Mouse (Mus musculus) embryonic facial prominence, embryonic 12.5 days (tissue): Measurements from ENCODE around the gene Gm43720. TPM values are rescaled to one million over a fixed set of nuclear protein-coding genes. Genes with fewer than 3 reads are reported as not detected.
A peak's percentile ranks its signal among the peaks of the same experiment; 100 is the strongest.

Experiments used
- ATAC-seq: fragments of 200-750 bp; cut with Nextera tagmentation; 2 replicates; pipeline ENCODE4 v1.8.0; 2017; ENCODE audit not compliant: insufficient number of reproducible peaks, insufficient read depth, low FRiP score, low TSS enrichment
- H3K27ac ChIP-seq: fragments of 300-500 bp; sonication (generic); 2 replicates; pipeline ENCODE4 v1.5.1; 2016; ENCODE audit warnings: mild to moderate bottlenecking
- H3K27me3 ChIP-seq: fragments of 300-500 bp; sonication (generic); 2 replicates; pipeline ENCODE4 v1.6.1; 2016; ENCODE audit warnings: mild to moderate bottlenecking, moderate library complexity
- H3K36me3 ChIP-seq: fragments of 300-500 bp; sonication (generic); 2 replicates; pipeline ENCODE4 v1.6.1; 2016; ENCODE audit warnings: mild to moderate bottlenecking
- H3K4me1 ChIP-seq: fragments of 300-500 bp; sonication (generic); 2 replicates; pipeline ENCODE4 v1.6.1; 2016
- H3K4me2 ChIP-seq: fragments of 300-500 bp; sonication (generic); replicated peaks from 2 replicates; pipeline ENCODE4 v1.6.1; 2016; ENCODE audit warnings: mild to moderate bottlenecking, moderate library complexity
- H3K4me3 ChIP-seq: fragments of 300-500 bp; sonication (generic); 2 replicates; pipeline ENCODE4 v1.5.1; 2016; ENCODE audit warnings: mild to moderate bottlenecking
- H3K9ac ChIP-seq: fragments of 300-500 bp; sonication (generic); 2 replicates; pipeline ENCODE4 v1.6.1; 2016; ENCODE audit warnings: mild to moderate bottlenecking, moderate library complexity
- H3K9me3 ChIP-seq: fragments of 300-500 bp; sonication (generic); 2 replicates; pipeline ENCODE4 v1.6.1; 2016; ENCODE audit warnings: mild to moderate bottlenecking, moderate library complexity
- WGBS: fragments of 180-500 bp; shearing (Covaris S2); methylation state at CpG from one replicate; pipeline ENCODE4 v1.1.7; 2016; 5-methylcytosine and 5-hydroxymethylcytosine counted together
- polyA plus RNA-seq: library from polyadenylated mRNA; unstranded; fragments of >200 nt; fragmentation: Nextera tagmentation; extraction: Ambion mirVana; gene quantifications from 2 replicates; pipeline ENCODE4 v1.2.1, GENCODE M21; 2016

Gm43720 gene
- polyA plus RNA-seq: 0.23 TPM in 1 of 2 replicates, not detected in the other

DNA sequence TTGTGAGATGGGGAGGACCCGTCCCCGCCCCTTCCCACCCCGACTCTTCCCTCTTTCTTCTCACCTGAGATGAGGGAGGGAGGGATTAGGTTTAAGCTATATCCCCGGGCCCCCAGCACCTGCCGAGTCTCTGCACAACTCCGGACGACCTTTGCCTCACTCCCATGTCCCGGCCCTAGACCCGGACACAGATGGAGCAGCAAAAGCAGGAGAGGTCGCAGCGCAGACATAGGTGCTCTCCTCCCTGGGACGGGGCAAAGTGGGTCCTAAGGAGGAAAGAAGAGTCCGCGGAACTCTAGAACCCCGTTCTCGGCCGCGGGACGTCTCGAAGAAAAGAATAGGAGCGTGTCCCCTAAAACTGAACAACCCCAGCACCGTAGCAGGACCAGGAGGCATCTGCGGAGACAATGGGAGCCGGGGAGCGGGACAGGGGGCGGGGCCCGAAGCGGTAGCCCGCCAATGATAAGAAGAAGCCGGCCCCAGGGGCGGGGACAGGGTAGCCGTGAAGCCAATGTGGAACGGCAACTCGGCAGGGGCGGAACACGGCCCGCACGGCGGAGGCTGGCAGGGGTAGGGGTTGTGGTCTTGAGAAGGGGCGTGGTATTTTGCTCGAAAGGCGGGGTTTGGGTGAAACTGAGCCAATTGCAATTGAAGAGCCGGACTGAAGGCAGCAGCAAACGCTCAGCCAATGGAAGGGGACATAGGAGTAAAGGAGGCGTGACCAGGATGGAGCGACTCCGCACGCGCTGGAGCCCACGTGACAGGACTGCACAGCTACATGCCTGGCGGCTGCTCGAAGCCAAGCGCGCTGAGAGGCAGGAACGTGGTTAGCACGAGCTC is at the start of gene Gm43720, which contains the start of the genes Gpc2 and Stag3:
Gene Gm43720, minus strand, starts transcription at position 374 of the 840 bp plus-strand sequence.
Gene Gpc2, minus strand, starts transcription at position 421 of the 840 bp plus-strand sequence.
Gene Stag3, plus strand, starts transcription at position 656 of the 840 bp plus-strand sequence.
- Histone ChIP-seq H3K27me3 (no peaks in the 10 kb centered on the region), H3K27ac (0 out of 2 replicates have a peak within 1 kb of the TSS, but pooled peaks have one; percentile 30), H3K9me3 (no peaks in the 10 kb centered on the region; the same call in 1 of the 2 replicates), H3K4me1 (peaks cover 41% of the 10 kb centered on the region), H3K4me3 (peak within 1 kb of the TSS; percentile 59), H3K4me2 (peak within 1 kb of the TSS; percentile 90), H3K9ac (peak within 1 kb of the TSS; percentile 64), H3K36me3 (peaks cover 30% of the 10 kb centered on the region)
- ATAC-seq: peak; percentile 99
- WGBS: 2% methylated on average over 56 of the region's 56 CpGs

DNA sequence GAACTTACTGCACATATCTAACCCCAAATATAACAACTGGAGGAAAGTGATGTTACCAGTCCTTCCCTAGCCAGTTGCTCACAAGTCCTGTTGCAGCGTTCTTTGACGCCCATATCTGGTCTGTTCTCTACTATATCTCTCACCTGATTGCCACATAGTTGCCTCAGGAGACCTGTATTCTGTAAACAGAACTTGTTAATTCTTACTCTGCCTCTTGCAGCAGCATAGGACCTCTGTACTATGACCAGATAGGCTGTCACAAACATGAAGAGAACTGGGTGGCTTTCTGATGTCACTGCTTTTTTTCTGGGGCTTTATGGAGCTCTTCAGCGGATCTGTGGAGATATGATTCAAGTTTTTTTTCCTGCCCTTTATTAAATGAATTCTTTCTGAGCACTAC is 33.0 kb upstream of the Gm43720 start:
- H3K4me2 ChIP-seq: no peak overlapping the region
- H3K27ac ChIP-seq: no peak overlapping the region
- no peak overlapping the region for H3K4me3 ChIP-seq
- H3K27me3 ChIP-seq: no peaks in the 10 kb centered on the region
- H3K9me3 ChIP-seq: no peaks in the 10 kb centered on the region
- 89% methylated on average over 3 of the region's 3 CpGs for WGBS
- no peak overlapping the region for H3K9ac ChIP-seq
- H3K36me3 ChIP-seq: no peaks in the 10 kb centered on the region
- no peaks in the 10 kb centered on the region for H3K4me1 ChIP-seq
- ATAC-seq: no peak

DNA sequence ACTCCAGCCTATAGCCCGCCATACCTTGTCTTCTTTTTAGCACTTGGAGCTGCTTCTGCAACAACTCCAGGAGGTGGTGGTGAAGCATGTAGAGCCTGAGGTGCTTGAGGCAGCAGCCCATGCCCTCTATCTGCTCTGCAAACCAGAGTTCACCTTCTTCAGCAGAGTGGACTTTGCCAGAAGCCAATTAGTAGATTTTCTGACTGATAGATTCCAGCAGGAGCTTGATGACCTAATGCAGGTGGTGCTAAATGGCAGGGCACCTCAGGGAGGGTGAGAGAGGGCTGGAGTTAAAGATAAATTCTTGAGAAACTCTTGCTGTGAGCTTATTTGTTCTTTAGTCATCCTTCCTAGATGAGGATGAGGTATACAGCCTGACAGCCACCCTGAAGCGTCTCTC is 19.9 kb upstream of the Gm43720 start:
- H3K4me1 ChIP-seq: no peaks in the 10 kb centered on the region
- no peak for ATAC-seq
- 83% methylated on average over 2 of the region's 2 CpGs for WGBS
- no peak overlapping the region for H3K27ac ChIP-seq
- no peaks in the 10 kb centered on the region for H3K36me3 ChIP-seq
- no peak overlapping the region for H3K9ac ChIP-seq
- no peak overlapping the region for H3K4me3 ChIP-seq
- H3K9me3 ChIP-seq: no peaks in the 10 kb centered on the region
- H3K27me3 ChIP-seq: no peaks in the 10 kb centered on the region
- H3K4me2 ChIP-seq: no peak overlapping the region

DNA sequence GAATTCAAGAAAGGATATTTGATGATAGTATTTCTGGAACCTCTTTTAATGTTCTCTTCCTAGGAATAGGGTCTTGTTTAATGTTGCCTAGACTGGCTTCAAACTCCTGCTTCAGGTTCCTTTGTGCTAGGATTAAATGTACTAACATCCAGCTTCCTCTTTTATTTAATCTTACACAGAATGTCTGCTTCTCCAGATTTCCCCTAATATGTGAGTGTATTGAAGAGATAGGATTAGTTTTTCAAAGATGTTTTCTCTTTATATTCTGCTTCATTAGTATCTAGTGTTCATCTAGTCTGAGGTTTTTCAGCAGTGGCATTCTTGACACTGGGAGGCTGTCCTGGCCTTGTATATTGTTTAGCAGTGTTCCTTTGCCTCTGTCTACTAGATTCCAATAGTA is 14.4 kb upstream of the Gm43720 start:
- no peak overlapping the region for H3K9ac ChIP-seq
- H3K4me1 ChIP-seq: no peaks in the 10 kb centered on the region
- no peak for ATAC-seq
- no peak overlapping the region for H3K4me2 ChIP-seq
- H3K9me3 ChIP-seq: no peaks in the 10 kb centered on the region
- H3K27me3 ChIP-seq: no peaks in the 10 kb centered on the region
- H3K27ac ChIP-seq: no peak overlapping the region
- no peaks in the 10 kb centered on the region for H3K36me3 ChIP-seq
- no peak overlapping the region for H3K4me3 ChIP-seq

DNA sequence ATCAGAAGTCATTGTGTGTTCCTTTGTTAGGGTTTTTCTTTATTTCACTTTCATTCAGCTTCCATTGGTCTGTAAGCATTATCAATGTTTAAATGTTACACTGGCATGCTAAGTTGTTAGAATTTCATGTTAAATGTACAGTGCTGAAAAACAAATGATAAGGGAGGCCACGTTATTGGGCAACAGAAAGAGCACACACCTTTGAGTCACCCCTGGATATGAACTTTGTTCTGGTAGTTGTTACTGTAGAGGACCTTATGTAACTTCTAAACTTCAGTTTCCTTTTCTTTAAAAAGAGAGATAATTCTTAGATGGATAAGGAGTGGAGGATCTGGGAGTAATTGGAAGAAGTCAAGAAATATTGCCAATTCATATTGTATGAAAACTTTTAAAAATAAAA is 11.9 kb upstream of the Gm43720 start:
- Histone ChIP-seq H3K4me1 (no peaks in the 10 kb centered on the region), H3K9ac (no peak overlapping the region), H3K27me3 (no peaks in the 10 kb centered on the region), H3K27ac (no peak overlapping the region), H3K36me3 (no peaks in the 10 kb centered on the region), H3K4me3 (no peak overlapping the region), H3K9me3 (no peaks in the 10 kb centered on the region), H3K4me2 (no peak overlapping the region)
- 72% methylated on average over 1 of the region's 1 CpGs for WGBS
- ATAC-seq: no peak

DNA sequence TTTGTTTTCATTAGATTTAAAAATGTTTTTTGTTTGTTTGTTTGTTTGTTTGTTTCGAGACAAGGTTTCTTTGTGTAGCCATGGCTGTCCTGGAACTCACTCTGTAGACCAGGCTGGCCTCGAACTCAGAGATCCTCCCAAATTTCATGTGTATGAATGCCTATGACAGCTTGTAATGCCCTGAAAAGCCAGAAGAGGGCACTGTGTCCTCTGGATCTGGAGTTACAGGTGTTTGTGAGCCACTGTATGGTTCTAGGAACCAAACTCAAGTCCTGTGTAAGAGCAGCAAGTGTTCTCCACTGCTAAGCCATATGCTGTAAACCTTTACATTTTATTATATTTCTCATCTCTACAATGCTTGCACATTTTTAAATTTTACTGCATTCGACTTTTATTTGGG is 8.1 kb upstream of the Gm43720 start:
- H3K27me3 ChIP-seq: no peaks in the 10 kb centered on the region
- no peak for ATAC-seq
- H3K9me3 ChIP-seq: no peaks in the 10 kb centered on the region
- no peak overlapping the region for H3K9ac ChIP-seq
- no peak overlapping the region for H3K4me2 ChIP-seq
- H3K4me1 ChIP-seq: no peaks in the 10 kb centered on the region
- no peaks in the 10 kb centered on the region for H3K36me3 ChIP-seq
- H3K27ac ChIP-seq: no peak overlapping the region
- no peak overlapping the region for H3K4me3 ChIP-seq
- WGBS: 69% methylated on average over 3 of the region's 3 CpGs

DNA sequence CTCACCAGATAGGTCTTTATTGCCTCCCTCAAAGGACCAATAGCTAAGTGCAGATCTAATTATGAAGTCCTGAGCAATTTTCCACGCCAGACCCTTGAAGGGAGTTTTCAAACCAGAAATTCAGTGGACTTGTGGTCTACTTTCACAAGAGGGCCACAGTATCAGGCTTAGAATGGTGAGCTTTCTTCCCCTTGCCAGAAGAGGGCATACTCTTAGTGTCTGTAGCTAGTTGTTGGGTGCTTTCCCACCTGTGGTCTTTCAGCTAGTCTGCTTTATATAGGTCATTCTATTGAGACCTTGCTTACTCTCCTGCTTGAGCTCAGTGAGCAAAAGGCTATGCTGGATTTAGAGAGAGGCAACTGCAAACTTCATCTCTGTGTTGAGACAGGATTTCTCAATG is 3.8 kb upstream of the Gm43720 start:
- Histone ChIP-seq H3K27me3 (no peaks in the 10 kb centered on the region), H3K27ac (no peak overlapping the region), H3K36me3 (0 out of 2 replicates have a peak, but pooled peaks cover under 1% of the 10 kb centered on the region), H3K4me1 (peaks cover 7% of the 10 kb centered on the region), H3K4me3 (no peak overlapping the region), H3K9ac (no peak overlapping the region), H3K9me3 (no peaks in the 10 kb centered on the region; the same call in 1 of the 2 replicates), H3K4me2 (no peak overlapping the region)
- ATAC-seq: no peak
- WGBS: 42% methylated on average over 1 of the region's 1 CpGs

DNA sequence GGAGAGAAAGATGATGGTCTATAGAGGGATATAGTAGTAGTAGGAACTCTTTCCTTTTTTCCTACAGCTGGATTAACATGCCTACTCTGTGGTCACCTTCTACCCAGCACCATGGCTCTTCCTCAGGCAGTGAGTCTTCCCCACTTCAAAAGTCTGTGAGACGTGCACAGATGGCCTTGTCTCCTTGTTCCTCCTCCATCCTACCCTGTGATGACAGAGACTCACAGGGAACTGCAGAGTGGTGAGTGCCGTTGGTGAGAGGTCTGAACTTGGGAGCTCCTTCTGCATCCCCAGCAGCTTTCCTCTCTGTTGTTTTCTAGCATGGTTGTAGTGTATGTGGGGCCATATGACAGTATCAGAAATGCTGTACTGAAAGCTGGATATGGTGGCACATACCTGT is 2.0 kb upstream of the Gm43720 start:
- no peak for ATAC-seq
- no peaks in the 10 kb centered on the region for H3K27me3 ChIP-seq
- H3K4me2 ChIP-seq: no peak overlapping the region
- H3K9me3 ChIP-seq: no peaks in the 10 kb centered on the region; the same call in 1 of the 2 replicates
- 80% methylated on average over 2 of the region's 2 CpGs for WGBS
- peaks cover 21% of the 10 kb centered on the region for H3K4me1 ChIP-seq
- H3K27ac ChIP-seq: no peak overlapping the region
- no peak overlapping the region for H3K9ac ChIP-seq
- peaks cover 11% of the 10 kb centered on the region for H3K36me3 ChIP-seq
- H3K4me3 ChIP-seq: no peak overlapping the region

DNA sequence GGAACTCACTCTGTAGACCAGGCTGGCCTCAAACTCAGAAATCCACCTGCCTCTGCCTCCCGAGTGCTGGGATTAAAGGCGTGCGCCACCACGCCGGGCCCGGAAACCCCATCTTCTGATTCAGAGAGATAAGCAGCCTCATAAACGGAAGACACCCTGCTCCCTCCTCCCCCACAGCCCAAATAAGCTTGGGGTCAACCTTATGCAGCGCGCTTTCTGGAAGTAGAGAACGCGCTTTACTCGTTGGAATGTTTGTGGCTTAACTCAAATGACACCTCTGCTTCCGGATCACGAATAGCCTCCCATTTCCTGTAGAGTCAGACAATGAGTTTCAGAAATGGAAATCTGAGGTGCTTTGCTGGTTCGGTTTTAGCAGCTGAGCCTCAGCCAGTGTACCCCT is 1.1 kb upstream of the Gm43720 start:
- Histone ChIP-seq H3K9me3 (no peaks in the 10 kb centered on the region; the same call in 1 of the 2 replicates), H3K9ac (no peak overlapping the region), H3K4me2 (no peak overlapping the region), H3K27ac (no peak overlapping the region), H3K4me1 (peaks cover 30% of the 10 kb centered on the region), H3K4me3 (no peak overlapping the region), H3K36me3 (peaks cover 19% of the 10 kb centered on the region), H3K27me3 (no peaks in the 10 kb centered on the region)
- ATAC-seq: no peak
- 90% methylated on average over 15 of the region's 15 CpGs for WGBS

DNA sequence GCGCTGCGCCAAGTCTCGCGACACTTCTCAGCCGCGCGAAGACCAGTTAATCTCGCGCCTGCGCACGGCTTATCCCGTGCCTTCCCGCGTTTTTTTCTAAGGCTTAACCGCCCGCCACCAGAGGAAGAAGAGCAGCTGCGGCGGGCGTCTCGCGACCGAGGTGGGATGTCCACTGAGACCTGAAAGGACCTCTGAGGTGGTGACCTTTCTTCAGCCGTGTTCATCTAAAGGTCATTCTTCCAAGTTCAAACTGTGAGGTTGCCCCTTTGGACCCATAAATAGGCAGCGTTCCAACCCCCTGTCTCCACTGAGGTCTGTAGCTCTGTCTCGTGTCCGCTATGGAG is 639 bp upstream of the Gm43720 start:
- Histone ChIP-seq H3K36me3 (peaks cover 24% of the 10 kb centered on the region), H3K4me3 (peak overlapping the region; percentile 59), H3K27me3 (no peaks in the 10 kb centered on the region), H3K27ac (no peak overlapping the region), H3K4me2 (peak overlapping the region; percentile 90), H3K9ac (no peak overlapping the region), H3K4me1 (peaks cover 35% of the 10 kb centered on the region), H3K9me3 (no peaks in the 10 kb centered on the region; the same call in 1 of the 2 replicates)
- 21% methylated on average over 26 of the region's 26 CpGs for WGBS
- ATAC-seq: no peak

DNA sequence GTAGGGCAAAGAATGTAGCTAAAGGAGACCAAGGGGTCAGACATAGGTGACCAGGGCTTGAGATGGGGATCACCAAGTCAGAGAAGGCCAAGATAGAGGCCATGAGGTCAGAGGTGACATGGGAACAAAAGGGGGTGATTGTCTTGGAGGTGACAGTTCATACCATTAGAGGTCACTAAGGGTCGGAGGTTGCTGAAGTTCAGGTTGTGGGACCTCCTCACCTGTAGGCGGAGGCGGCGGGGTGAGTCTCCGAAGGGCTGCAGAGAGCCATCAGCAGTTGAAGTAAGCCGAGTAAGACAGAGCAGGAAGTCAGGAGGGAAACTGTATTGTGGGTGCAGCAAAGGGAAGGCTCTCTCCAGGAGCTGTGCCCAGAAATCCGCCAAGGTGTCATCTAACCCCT is 1.8 kb downstream of the Gm43720 start:
- Histone ChIP-seq H3K9ac (0 out of 2 replicates have a peak overlapping the region, but pooled peaks have one; percentile 64), H3K9me3 (no peaks in the 10 kb centered on the region; the same call in 1 of the 2 replicates), H3K4me2 (peak overlapping the region; percentile 90), H3K4me1 (peaks cover 47% of the 10 kb centered on the region), H3K36me3 (peaks cover 35% of the 10 kb centered on the region), H3K4me3 (peak overlapping the region; percentile 59; the same call in 1 of the 2 replicates), H3K27ac (no peak overlapping the region), H3K27me3 (no peaks in the 10 kb centered on the region)
- ATAC-seq: no peak
- WGBS: 85% methylated on average over 7 of the region's 7 CpGs
